Mouse (Mus musculus) hindbrain, embryonic 16.5 days (tissue): ENCODE measurements around the gene Nepro. TPM values are rescaled to one million over a fixed set of nuclear protein-coding genes. Genes with fewer than 3 reads are reported as not detected.

Experiments
- ATAC-seq: fragments of 200-750 bp; cut with Nextera tagmentation; 2 replicates; pipeline ENCODE4 v1.8.0; 2017; ENCODE audit warnings: moderate TSS enrichment, moderate library complexity
- H3K27ac ChIP-seq: fragments of 300-500 bp; sonication (generic); 2 replicates; pipeline ENCODE4 v1.5.1; 2014; ENCODE audit warnings: low read depth, mild to moderate bottlenecking, control low read depth, low read length, moderate library complexity
- H3K27me3 ChIP-seq: fragments of 300-500 bp; sonication (generic); replicated peaks from 2 replicates; pipeline ENCODE4 v1.6.1; 2014; ENCODE audit warnings: low read length; ENCODE audit not compliant: control insufficient read depth, insufficient read depth
- H3K36me3 ChIP-seq: fragments of 300-500 bp; sonication (generic); 2 replicates; pipeline ENCODE4 v1.6.1; 2014; ENCODE audit warnings: mild to moderate bottlenecking, low read length, moderate library complexity, mixed read lengths; ENCODE audit not compliant: control insufficient read depth, insufficient read depth
- H3K4me1 ChIP-seq: fragments of 300-500 bp; sonication (generic); 2 replicates; pipeline ENCODE4 v1.6.1; 2014; ENCODE audit warnings: low read depth, low read length; ENCODE audit not compliant: control insufficient read depth, insufficient read depth
- H3K4me2 ChIP-seq: fragments of 300-500 bp; sonication (generic); 2 replicates; pipeline ENCODE4 v1.6.1; 2014; ENCODE audit warnings: mild to moderate bottlenecking, low read length, control low read depth, moderate library complexity
- H3K4me3 ChIP-seq: fragments of 300-500 bp; sonication (generic); 2 replicates; pipeline ENCODE4 v1.5.1; 2014; ENCODE audit warnings: mild to moderate bottlenecking, low read length, control low read depth, moderate library complexity
- H3K9ac ChIP-seq: fragments of 300-500 bp; sonication (generic); 2 replicates; pipeline ENCODE4 v1.6.1; 2014; ENCODE audit warnings: low read depth, mild to moderate bottlenecking, control low read depth, low read length, moderate library complexity
- H3K9me3 ChIP-seq: fragments of 300-500 bp; sonication (generic); 2 replicates; pipeline ENCODE4 v1.6.1; 2014; ENCODE audit warnings: mild to moderate bottlenecking, low read length, moderate library complexity; ENCODE audit not compliant: control insufficient read depth
- WGBS: fragments of 180-500 bp; shearing (Covaris S2); extraction: QIAGEN DNeasy Blood & Tissue Kit; methylation state at CpG from one replicate; pipeline ENCODE4 v1.1.7; 2014; 5-methylcytosine and 5-hydroxymethylcytosine counted together
- polyA plus RNA-seq: library from polyadenylated mRNA; unstranded; fragments of >200 nt; fragmentation: Nextera tagmentation; extraction: Ambion mirVana; gene quantifications from 2 replicates; pipeline ENCODE4 v1.2.1, GENCODE M21; 2015

Gene Nepro
- polyA plus RNA-seq, 1 experiment from 2014 or later, result 3.2 TPM

DNA sequence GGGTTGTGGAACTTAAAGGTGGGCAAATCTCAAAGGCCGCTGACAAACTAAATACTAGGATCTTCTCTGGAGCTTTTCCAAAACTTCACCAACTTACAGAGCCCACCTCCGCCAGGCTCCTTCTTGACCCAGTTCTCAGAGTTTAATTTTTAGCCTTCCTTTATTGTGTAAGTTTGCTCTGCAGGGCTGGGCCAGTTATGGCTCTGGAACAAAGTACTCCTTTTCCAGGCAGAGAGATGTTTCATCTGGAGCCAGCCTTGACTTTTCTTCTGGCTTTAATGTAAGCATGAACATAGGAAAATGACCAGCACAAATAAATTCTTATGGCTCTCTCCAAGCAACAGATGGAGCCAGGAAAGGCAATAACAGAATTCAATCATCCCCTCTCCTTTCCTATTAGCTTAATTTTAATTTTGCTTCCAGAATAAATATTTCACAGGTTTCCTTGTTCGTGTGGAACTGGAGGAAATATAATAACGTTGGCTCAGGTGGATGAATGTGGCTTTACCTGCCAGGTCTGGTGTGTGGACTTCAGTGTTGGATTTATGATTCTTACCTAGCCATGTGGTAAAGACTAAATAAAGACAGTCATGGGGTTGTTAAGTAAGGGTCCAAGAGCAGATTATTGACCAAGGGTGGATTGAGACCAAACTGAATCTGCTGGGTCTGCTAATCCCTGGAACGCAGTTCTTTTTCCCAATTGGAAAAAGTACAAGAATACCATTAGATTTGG is 26.5 kb upstream of the Nepro start:
- Histone ChIP-seq H3K27me3 (no peaks in the 10 kb centered on the region), H3K4me3 (no peak overlapping the region), H3K27ac (no peak overlapping the region), H3K9ac (no peak overlapping the region), H3K36me3 (no peaks in the 10 kb centered on the region), H3K4me2 (no peak overlapping the region), H3K9me3 (no peaks in the 10 kb centered on the region), H3K4me1 (0 out of 2 replicates have a peak, but pooled peaks cover 5% of the 10 kb centered on the region)
- WGBS, result 96% methylated on average over 5 of the region's 5 CpGs
- ATAC-seq, result no peak

DNA sequence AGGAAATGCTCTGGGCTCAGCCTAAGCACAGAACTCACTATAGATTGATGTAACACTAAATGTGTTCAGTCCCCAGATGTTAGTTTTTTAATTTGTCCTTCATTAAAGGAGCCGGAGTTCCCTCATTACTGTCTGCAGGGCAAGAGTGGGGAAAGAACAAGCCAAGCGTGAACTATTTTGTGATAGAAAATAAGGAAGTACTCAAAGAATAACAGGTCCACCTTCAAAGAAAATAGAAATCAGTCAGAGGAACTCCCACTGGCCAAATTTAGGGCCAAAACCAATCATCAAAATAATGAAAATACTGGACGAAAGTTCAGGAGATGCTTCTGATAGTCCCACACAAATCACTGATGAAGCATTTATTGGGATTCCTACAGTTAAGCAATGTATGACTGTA is 22.9 kb upstream of the Nepro start:
- Histone ChIP-seq H3K9me3 (no peaks in the 10 kb centered on the region), H3K4me1 (no peaks in the 10 kb centered on the region), H3K36me3 (no peaks in the 10 kb centered on the region), H3K27me3 (no peaks in the 10 kb centered on the region), H3K27ac (no peak overlapping the region), H3K4me3 (no peak overlapping the region), H3K4me2 (no peak overlapping the region), H3K9ac (no peak overlapping the region)
- WGBS, result 82% methylated on average over 3 of the region's 3 CpGs
- ATAC-seq, result no peak

DNA sequence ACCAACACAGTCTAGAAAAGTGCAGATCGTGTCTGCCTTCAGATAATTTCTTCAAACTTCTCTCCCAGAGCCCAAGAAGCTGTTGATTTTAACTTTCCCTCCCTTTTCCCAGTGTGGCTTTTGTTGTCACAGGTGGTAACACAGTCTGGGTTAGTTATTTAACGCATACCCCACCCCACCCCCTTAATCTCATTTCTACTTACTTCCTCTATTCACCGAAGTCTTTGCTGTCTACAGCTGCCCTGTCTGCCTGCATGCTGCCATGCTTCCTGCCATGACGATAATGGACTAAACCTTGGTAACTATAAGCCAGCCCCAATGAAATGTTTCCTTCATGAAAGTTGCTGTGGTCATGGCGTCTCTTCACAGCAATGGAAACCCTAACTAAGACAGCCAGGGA is 21.8 kb upstream of the Nepro start:
- H3K4me3 ChIP-seq, result no peak overlapping the region
- no peaks in the 10 kb centered on the region for H3K9me3 ChIP-seq
- WGBS, result 81% methylated on average over 5 of the region's 5 CpGs
- no peaks in the 10 kb centered on the region for H3K36me3 ChIP-seq
- H3K4me1 ChIP-seq, result no peaks in the 10 kb centered on the region
- no peaks in the 10 kb centered on the region for H3K27me3 ChIP-seq
- no peak for ATAC-seq
- H3K27ac ChIP-seq, result no peak overlapping the region
- no peak overlapping the region for H3K9ac ChIP-seq
- no peak overlapping the region for H3K4me2 ChIP-seq

DNA sequence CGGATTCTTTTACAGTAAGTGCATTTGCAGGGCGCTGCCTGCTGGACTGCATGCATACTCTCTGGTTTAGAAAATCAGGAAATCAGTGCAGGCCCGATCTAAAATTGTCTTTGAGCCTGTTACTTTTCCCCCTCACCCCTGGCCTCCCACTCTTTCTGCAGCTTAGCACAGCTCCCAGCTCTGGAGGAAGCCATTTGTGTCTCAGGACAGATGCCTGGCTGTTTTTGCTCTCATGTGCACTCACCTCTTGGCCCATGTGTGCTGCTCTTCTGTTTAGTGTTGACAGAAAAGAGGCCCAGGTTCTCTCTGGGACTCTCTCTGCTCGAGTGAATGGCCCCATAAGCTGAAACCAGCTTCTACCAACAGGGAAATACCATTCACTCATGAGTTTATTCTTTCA is 20.6 kb upstream of the Nepro start:
- no peak overlapping the region for H3K4me2 ChIP-seq
- 67% methylated on average over 4 of the region's 4 CpGs for WGBS
- H3K4me1 ChIP-seq, result no peaks in the 10 kb centered on the region
- H3K4me3 ChIP-seq, result no peak overlapping the region
- H3K9ac ChIP-seq, result no peak overlapping the region
- H3K27ac ChIP-seq, result no peak overlapping the region
- H3K9me3 ChIP-seq, result no peaks in the 10 kb centered on the region
- no peaks in the 10 kb centered on the region for H3K36me3 ChIP-seq
- H3K27me3 ChIP-seq, result no peaks in the 10 kb centered on the region
- no peak for ATAC-seq

DNA sequence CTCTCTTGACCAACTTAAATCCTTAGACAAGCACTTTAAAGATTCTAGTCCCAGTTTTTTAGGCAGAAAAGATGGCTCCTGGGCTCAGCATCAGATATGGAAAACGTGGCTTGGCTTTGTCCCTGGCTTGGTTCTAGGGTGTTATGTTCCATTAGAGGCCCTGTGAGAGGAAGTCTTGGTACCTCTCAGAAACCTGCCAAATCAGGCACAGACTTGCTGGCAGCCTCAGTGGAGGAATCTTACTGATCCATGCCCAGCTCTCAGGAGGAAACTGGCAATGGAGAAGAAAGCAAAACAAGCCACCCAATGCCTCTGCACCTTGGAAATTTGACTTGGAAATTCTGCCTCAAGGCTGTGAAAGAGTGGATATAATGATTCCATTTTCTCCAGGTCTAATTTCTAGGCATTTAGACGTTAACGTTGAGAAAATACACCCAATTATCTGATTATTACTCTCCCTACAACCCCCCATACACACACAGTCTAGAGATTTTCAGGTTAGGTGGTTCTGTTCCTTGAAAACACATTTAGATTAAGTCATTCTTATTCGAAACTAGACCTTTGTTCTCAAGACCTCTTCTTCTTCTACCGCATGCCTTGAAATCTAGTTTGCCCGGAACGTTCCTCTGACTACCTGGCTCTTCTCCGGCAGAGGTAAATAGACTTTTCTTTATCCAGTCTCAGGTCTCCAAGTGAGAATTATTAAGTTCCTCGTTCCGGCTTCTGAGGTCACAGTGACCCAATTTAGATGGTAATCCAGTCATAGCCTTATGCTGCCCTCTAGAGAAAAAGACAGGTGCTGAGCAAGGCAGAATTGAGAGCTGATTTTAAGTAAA is 7.6 kb upstream of the Nepro start:
- Histone ChIP-seq H3K4me3 (no peak overlapping the region), H3K4me1 (no peaks in the 10 kb centered on the region; the same call in 1 of the 2 replicates), H3K36me3 (no peaks in the 10 kb centered on the region), H3K9ac (no peak overlapping the region), H3K9me3 (no peaks in the 10 kb centered on the region), H3K4me2 (peak overlapping the region; percentile 9; the same call in 1 of the 2 replicates), H3K27me3 (no peaks in the 10 kb centered on the region), H3K27ac (peak overlapping the region; percentile 56)
- ATAC-seq, result peak; percentile 86
- 28% methylated on average over 10 of the region's 10 CpGs for WGBS

DNA sequence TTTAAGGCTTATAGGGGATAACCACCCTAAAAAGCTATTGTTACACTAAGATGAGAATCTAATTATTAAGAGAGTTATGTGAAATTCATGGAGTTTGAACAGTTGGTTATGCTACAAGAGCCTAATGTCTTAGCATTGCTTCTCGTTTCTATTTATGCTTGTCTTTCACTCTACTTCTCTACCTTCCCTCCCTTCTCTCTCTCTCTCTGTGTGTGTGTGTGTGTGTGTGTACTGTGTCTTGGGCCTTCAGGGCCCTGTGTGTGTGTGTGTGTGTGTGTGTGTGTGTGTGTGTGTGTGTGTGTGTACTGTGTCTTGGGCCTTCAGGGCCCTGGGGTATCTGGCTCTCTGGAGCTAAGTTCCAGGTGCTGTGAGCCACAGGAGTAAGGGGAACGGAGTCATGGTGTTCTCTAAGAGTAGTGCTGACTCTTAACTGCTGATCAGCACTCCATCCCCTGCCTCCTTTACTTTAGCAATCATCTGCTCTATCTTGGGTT is 6.9 kb upstream of the Nepro start:
- Histone ChIP-seq H3K9ac (no peak overlapping the region), H3K27me3 (no peaks in the 10 kb centered on the region), H3K4me3 (no peak overlapping the region), H3K36me3 (no peaks in the 10 kb centered on the region), H3K4me2 (no peak overlapping the region), H3K27ac (no peak overlapping the region), H3K9me3 (no peaks in the 10 kb centered on the region), H3K4me1 (no peaks in the 10 kb centered on the region; the same call in 1 of the 2 replicates)
- WGBS, result 65% methylated on average over 2 of the region's 2 CpGs
- ATAC-seq, result peak; percentile 44

DNA sequence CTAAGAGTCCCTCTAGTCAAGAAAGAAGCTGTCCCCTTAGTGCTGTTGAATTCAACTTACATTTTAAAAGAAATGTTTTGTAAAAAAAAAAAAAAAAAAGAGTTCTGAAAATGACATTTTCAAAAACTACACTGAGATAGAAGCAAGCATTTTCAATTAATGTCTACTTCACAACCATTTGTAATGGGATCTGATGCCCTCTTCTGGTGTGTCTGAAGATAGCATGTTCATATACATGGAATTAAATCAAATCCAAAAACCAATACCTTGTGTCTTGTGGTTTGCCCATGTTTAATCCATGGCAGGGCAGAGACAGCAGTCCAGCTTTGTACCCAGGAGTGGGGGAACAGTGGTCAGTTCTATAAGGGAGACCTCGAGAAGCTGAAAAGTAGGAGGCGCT is 6.3 kb upstream of the Nepro start:
- H3K9me3 ChIP-seq, result no peaks in the 10 kb centered on the region
- H3K36me3 ChIP-seq, result no peaks in the 10 kb centered on the region
- no peaks in the 10 kb centered on the region for H3K27me3 ChIP-seq
- no peak overlapping the region for H3K4me3 ChIP-seq
- no peak overlapping the region for H3K9ac ChIP-seq
- ATAC-seq, result 0 out of 2 replicates have a peak, but pooled peaks have one; percentile 29
- 66% methylated on average over 2 of the region's 2 CpGs for WGBS
- H3K4me2 ChIP-seq, result no peak overlapping the region
- H3K27ac ChIP-seq, result no peak overlapping the region
- H3K4me1 ChIP-seq, result no peaks in the 10 kb centered on the region; the same call in none of the 2 replicates

DNA sequence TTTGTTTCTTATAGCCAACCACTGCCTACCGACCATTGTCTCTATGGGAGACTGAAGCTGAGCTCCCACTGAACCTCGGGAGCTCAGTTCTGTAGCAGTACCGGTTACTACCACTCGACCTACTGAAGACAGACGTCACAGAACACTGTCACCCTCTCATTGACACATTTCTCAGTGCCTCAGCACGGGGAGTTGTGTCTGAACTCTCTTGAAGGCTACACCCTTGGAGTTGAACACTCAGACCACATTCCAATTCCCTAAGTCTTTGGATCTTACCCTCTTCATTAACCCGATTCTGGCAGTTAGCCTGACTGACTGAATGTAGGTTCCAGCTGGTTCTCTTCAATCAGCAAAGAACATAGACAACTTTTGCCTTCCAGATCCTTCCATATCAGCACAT is 4.8 kb upstream of the Nepro start:
- Histone ChIP-seq H3K4me1 (peaks cover 4% of the 10 kb centered on the region), H3K27ac (no peak overlapping the region)

DNA sequence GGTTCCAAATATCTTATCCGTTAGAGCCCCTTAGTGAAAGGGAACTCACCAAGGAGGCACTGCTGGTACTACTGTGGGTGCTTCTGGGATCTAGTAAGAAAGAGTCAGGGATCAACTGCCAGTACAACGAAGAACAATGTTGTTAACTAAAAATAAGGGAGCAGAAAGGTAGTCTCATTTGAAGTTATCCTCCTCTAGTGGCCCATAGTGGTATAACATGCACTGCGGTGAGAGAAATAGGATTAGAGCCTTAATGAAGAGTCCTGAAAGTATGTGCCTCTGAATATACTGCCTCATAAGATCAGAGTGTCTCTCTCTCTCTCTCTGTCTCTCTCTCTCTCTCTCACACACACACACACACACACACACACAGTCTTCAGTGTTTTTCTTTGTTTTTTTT is 3.6 kb upstream of the Nepro start:
- Histone ChIP-seq H3K4me2 (no peak overlapping the region), H3K9me3 (no peaks in the 10 kb centered on the region), H3K4me1 (peaks cover 8% of the 10 kb centered on the region), H3K27me3 (no peaks in the 10 kb centered on the region), H3K27ac (no peak overlapping the region), H3K36me3 (no peaks in the 10 kb centered on the region), H3K4me3 (no peak overlapping the region), H3K9ac (no peak overlapping the region)
- ATAC-seq, result no peak
- WGBS, result 72% methylated on average over 3 of the region's 3 CpGs

More for the DNA sequence above, 4.8 kb upstream of the Nepro start:
- WGBS, result 74% methylated on average over 7 of the region's 7 CpGs
- H3K4me3 ChIP-seq, result no peak overlapping the region
- no peaks in the 10 kb centered on the region for H3K27me3 ChIP-seq
- H3K36me3 ChIP-seq, result no peaks in the 10 kb centered on the region
- H3K9me3 ChIP-seq, result no peaks in the 10 kb centered on the region
- ATAC-seq, result no peak
- H3K9ac ChIP-seq, result no peak overlapping the region
- no peak overlapping the region for H3K4me2 ChIP-seq
